Mouse (Mus musculus) frontal cortex, postnatal 10 days (tissue): Measurements from ENCODE around the gene Tnni2.

Experiments
- DNase-seq, 2 experiments: peaks; one replicate each; pipeline ENCODE4 v3.0.0; 2022; ENCODE audit warnings: low spot score in 2 of 2, mixed read lengths in 1 of 2

Tnni2 gene

DNA sequence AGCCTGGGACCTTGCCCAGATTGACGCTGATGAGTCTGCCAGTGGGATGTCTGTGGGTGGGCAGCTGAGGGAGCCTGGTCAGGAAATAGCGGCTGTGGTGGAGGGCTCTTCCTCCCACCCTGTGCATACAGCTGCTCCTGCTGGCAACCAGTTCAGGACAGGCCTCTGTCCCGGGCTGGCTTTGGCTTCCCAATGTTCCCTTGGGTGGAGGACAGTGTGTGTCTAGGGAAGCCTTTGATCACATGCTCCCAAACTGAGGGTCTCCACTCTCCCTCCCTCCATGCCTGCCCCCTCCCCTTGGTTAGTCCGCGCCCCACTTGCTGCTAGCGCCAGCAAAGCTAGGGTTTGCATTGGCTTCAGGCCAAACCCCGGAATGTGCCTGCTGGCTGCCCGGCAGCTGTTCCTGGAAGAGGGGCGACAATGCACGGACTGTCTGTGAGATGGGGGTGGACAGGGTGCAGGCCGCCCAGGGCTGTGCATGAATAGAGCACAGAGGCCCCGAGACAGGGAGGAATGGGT, 11.4 kb upstream of the Tnni2 start:
- peak in 1 of 2 experiments; percentile 64 for DNase-seq

DNA sequence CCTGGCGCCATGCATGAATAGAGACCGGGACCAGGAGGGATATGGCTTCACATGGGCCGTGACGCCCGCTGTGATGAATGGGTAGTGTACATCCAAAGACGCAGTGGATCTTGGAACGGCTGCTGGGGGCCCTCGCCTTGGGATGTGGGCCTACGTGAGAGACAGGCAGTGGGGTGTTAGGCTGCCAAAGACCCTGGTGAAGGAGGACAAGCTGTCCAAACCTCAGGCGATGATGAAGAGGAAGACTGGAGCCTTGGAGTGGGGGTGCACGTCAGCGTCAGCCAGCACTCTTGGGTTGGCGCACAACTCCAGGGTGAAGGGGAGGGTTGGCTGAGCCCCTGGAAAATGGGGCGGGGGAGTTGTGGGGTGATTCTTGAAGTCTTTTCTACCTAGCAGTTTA, 10.5 kb upstream of the Tnni2 start:
- no peak for DNase-seq

DNA sequence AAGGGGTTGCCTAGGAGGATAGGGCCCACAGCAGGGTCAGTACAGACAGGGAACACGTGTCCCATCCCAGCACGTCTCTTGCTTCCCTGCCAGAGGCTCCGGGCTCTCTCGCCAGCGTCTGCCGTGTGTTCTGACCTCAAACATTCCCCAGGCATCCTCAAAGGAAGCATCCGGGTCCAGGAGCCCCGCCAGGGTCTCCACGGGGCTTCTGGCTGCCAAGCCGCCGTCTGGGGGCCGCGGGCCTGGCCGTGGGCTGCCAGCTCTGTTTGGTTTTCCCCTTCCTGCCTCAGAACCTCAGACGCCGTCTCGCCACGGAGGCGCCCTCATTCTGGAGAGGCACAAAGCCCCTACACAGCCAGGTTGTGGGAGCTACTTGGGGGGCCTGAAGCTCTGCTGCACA, 8.0 kb upstream of the Tnni2 start:
- DNase-seq = no peak

DNA sequence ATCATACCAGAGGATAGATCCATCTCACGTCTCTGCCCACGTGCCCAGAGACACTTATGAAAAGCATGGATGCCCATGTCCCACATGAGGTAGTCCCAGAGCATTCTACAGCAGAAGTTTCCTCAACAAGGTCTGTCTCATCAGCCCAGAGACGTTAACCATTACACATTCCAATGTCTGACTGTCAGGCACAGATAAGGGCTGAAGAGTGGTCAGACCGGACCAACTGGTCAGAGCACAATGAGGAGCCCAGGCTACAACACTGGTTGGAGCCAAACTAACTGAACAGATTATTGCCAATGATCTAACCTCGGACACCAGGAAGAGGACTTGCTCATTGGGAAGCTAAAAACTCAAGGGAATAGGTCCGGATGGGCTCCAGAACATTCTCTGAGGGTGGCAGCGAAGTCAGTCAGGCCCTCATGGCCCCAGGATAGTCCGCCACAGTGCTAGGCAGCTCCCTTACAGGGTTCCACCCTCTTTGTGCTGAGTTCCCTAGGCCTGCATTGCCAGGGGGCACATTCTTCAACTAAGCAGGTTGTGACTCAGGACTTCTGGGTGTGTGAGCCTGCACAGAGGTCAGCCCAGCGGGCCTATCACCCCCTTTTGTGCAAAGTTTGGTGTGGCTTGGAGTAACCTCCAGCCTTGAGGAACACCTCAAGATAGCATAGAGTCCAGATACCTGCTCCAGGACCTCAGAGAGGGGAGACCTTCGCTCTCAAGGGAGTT, 7.3 kb upstream of the Tnni2 start, which contains the start of gene Syt8:
TSS of gene Syt8 (plus strand) at position 714 of the 729 bp plus-strand sequence.
- DNase-seq = no peak

DNA sequence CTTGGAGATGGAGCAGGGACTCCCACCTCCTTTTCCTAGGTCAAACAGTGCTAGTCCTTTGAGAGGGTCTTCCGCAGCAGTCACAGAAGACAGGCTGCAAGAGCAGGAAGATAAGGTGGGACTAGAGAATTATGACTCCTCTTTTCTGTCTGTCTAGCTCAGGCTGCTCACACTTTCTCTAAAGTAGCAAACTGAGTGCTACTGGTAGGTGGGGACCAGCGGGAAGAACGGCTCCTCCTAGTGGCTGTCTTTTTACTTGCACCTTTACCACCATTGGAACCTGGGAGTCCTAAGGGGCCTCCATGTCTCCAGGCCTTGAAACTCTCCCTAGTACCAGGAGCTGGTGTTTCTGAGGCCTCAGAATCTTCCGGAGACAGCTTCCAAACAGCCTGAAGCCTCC, 6.1 kb upstream of the Tnni2 start:
- DNase-seq = peak in 1 of 2 experiments; percentile 54

DNA sequence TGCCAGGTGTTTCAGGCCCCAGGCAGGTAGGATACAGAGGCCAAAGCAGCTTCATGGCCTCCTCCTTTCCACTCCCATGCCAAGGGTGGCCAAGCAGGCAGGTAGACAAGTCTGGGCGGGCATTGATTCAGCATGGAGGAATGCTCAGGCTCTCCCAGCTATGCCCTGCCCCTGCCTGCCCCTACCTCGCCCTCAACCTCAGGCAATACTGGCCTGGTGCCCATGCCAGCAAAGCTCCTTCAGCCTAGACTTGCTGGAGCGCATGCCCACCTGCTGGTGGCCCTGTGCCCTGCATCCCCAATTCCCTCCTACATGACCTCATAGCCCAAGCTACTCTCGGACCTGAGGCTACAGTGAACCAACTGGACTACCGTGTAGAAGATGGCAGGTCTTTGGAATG, 4.3 kb upstream of the Tnni2 start:
- DNase-seq = no peak

DNA sequence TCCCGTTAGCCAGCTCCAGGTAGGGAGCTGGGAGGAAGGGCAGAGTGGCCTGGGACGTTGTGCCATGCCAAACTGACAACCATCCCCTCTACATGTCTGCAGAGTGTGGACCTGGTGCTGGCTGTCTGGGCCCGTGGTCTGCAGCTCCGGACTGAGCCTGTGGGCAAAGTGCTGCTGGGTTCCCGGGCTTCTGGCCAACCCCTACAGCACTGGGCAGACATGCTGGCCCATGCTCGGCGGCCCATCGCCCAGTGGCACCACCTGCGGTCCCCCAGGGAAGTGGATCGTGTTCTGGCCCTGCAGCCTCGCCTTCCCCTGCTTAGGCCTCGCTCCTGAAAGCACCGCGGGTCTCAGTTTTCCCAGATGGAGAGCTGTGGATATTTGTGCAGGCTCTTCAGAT, 1.6 kb upstream of the Tnni2 start:
- DNase-seq = no peak

DNA sequence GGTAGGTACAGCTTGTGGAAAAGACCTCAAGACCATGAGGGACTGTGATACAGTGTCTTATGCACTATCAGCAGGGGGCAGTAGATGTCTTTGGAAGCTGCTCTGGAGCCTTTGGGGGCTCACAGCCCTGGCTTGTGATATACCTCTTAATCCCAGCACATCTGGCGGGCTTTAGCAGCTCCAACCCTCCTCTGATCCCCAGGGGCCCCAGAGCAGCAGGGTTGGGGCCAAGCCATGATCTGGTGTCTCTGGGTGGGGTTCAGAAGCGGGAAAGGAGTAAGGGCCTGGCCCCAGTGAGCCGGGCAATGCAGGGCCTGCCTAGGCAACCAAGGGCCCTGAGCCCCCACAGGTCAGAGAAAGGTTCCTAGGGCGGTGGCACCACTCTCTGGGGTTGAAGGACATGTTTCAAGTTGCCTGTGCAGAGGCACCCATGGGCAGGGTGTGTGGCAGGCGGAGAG, 922 bp upstream of the Tnni2 start:
- DNase-seq = no peak

DNA sequence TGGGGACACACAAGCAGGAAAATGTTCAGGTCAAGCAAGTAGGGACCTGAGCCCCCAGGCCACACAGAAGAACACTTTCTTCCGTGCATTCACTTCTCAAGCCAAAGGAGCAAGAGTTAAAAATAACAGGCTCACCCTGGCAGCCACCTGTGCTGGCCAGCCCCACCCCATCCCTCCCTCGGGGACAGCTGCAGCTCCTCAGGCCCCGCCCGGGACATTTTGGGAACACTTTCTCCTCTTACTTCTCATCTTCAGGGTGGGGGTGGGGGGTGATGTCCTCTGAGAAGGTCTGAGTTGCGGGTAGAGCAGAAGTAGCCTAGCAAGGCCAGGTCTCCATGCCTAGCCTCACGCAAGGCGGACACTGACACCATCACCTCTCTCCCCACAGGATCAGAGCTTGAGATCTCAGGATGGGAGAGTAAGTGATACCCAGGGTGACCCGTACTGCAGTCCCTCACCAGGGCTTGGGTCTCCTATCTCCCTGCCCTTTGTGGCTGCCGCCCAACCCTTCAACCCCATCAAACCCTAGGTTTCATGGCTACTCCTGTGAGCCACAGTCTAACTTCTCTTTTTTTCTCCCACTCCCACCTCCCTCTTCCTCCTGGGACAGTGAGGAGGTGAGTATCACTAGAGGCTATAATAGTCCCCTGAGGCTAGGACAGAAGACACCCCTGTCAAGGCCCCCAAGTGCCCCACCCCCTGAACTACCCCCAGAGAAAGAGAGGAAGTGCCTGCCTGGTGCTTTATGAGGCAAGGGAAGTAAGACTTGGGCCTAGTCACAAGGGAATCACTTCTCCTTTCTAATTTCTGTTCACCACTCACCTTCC, 686 bp downstream of the Tnni2 start:
- DNase-seq = no peak

DNA sequence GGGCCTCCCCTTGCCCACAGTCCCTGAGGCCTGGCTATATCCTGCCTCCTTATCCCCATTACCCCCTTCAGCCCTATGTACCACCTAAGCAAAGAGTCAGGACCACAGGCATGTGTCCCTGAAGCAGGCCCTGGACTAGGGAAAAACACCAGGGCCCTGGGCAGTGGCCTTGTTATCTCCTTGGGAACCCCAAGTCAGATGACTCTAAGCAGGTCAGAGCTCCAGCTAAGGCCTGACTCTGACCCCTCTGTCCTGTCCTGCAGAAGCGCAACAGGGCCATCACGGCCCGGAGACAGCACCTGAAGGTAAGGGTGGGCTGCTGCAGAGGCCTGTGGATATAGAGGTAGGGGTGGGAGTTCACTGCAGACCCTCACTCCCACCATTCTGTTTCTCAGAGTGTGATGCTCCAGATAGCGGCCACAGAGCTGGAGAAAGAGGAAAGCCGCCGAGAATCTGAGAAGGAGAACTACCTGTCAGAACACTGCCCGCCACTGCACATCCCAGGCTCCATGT, 1.4 kb downstream of the Tnni2 start:
- DNase-seq = no peak

DNA sequence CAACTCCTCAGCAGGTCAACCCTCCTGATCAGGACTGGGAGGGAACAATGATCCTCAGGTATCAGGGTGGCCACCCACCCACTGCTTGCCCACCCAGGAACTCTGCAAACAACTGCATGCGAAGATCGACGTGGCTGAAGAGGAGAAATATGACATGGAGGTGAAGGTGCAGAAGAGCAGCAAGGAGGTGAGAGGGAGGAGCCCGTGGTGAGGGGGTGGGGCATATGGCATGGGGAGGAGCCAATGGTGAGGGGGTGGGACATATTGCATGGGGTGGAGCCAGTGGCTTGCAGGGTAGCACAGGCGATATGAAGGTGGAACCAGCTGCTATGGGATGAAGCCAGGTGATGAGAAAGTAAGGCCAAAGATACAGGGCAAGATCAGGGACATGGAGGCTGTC, 1.9 kb downstream of the Tnni2 start:
- DNase-seq = no peak

DNA sequence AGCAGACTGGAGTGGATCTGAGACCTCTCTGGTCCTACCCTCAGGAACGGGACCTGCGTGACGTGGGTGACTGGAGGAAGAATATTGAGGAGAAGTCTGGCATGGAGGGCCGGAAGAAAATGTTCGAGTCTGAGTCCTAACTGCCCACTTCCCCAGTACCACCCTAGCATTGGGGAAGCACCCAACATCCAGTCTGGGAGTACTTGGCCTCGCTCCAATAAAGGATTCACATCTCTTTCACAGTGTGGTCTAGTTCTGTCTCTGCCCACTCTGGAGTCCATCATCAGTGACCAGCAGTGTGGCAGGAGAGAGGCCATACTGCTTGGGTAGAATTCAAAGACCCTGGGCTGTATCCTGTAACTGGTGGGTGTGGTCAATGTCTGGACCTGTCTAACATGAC, 2.6 kb downstream of the Tnni2 start:
- DNase-seq = no peak

DNA sequence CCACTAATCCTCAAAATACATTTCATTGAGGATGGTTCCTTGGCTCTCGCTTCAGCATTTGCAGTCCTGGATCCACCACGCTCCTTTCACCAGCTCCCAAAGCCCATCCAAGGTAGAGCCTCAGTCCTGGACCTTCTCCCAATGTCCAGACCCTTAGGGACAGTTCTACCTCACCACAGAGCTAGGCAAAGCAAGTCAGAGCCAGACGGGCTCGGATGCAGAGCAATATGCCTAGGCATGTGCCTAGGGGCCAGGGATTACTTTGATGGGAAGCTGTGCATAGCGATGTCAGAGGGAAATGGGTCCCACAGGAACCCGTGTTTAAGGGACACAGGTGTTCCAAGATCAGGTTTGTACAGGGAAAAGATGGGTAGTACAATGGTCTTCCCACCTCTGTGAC, 3.7 kb downstream of the Tnni2 start:
- DNase-seq = no peak

DNA sequence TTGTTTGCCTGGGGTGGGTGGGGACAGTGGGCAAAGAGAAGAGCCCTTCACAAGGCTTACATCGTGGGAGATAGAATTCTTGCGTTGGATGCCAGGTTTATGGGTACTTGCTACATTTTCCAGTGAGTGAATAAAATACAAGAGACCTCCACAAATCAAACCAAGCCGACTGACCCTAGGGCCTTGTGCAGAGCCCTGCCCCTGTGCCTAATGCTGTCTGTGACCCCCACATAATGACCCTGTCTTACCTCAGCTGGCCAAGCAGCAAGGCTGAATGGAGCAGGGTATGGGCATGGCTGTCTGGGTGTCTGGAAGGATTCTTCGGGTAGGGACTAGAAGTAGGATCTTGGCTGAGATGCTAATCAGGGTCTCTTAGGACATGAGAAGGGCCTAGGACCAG, 4.7 kb downstream of the Tnni2 start:
- DNase-seq = no peak

DNA sequence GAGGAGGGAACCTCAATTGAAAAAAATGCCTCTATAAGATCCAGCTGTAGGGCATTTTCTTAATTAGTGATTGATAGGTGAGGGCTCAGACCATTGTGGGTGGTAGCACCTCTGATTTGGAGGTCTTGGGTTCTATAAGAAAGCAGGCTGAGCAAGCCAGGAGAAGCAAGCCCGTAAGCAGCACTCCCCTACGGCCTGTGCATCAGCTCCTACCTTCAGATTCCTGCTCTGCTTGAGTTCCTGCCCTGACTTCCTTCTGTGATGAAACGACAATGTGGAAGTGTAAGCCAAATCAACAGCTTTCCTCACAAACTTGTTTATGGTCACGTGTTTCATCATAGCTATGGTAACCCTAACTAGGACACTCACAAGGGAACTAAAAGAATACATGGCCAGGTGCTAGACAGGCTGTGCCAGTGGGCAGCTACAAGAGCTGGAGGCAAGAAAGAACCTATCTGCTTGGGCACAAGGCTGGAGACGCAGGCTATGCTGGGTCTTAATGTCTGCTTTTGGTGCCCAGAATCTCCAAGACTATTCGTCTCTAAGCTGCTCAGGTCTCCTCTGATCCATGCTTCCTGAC, 7.5 kb downstream of the Tnni2 start:
- no peak for DNase-seq

DNA sequence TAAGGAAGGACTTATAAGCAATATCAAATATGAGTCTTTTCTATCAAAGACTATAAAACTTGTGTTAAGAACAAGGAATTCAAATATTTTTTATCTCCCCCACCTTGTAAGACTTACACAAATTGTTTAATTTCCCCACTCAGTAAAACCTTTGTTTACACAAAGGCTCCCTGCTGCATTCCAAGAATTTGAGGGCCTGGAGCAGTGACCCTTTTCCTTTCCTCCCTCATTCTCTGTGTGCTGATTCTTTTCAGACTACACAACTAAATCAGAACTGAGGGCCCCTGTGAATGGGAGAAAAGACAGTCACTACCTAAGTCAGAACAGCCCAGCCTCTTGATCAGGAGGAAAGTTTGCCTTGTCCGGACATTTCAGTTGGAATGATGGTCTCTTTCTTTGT, 13.1 kb downstream of the Tnni2 start:
- DNase-seq = no peak

DNA sequence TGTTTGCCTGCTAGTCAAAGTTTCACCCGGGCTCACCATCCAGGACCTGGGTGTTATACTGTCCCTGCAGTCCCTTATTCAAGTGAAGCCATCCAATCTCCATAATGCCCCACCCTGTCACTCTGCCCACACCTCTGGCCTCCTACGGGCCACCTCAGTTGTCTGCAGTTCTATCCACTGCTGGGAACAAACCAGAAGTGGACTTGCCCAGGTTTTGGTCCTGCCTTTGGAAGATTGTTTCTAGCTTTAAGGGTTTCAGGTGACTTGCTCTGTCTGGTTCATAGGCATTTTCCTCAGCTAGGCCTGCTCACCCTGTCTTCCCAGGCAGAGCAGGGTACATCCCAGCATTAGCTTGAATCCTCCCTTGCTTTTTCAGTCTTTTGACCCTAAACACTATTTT, 13.6 kb downstream of the Tnni2 start:
- DNase-seq = no peak

DNA sequence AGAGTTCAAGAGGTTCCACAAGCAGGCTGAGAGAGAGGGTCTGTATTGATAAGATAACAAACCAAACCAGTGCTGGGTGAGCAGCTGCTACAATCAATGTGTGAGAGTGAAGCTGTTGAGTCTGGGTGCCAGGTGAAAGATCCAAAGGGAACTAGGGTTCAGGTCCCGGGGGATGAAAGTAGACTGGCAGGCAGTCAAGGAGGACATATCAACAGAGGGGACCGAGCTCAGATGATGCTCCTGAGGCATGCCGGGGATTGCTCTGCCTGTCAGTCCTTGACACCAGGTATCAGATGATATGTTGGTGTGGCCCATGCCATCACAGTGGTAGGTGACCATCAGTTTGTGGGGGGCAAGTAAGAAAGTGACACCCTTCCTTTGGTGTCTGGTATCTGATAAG, 15.2 kb downstream of the Tnni2 start:
- DNase-seq = no peak

DNA sequence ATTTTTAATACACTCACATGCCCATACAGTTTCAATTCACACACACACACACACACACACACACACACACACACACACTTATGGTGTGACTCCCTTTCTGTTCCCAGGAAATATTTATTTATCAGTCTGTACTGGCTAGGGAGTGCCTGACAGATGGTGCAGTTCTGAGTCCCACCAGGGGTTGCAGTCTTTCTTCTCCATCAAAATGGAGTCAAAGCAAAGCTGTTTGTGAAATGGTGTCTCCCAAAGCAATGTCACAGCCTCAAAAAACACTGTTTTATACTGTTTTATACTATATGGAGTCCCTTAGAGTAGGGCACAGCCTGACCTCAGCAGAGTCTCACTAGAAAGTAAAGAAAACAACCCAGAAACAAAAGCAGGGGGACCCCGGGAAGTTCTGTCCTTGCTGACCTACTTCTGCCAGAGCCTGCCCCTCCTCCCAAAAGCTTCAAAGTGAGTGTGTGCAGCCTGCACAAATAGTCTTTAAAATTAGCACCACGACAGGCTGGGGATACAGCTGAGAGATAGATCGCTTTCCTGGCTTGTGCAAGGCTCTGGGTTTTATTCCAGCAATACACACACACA, 15.7 kb downstream of the Tnni2 start:
- DNase-seq = peak; percentile 37 to 59

DNA sequence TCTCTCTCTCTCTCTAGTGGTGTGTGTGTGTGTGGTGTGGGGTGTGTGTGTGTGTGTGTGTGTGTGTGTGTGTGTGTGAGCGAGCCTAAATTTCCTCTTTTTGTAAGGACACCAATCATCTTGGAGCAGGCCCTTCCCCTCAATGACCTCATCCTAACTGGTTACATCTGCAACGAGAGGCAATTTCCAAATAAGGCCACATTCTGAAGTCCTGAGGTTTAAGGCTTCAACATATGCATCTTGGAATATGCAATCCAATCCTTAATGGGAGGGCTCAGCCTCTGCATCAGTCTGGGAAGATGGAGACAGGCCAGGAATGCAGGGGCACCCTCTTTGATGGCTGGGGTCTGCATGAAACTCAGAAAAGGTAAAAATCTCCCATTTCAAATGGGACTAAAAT, 16.4 kb downstream of the Tnni2 start:
- DNase-seq = no peak

DNA sequence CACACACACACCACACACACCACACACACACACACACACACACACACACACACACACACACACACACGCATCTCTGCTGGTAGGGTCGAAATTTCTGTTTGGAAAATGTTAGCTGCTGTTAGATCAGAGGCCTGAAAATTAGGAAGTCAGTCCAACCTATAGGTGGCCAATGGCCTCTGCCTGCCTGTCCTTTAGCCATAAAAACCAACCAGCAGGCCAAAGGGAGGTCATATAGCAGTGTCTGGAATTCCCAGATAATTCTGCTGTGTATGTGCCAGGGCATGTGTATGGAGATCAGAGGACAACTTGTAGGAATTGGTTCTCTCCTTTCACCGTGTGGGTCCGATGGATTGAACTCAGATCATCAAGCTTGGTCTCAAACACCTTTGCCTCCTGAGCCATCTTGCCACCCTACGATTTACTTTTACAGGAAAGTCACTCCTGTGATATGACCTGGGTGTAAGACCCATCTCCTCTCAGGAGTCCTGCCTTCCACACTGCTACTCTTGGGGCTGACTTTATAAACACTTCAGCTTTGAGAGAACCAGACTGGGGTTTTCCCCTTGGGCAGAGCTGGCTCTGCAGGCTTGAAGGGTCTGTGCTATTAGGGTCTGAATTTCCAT, 17.2 kb downstream of the Tnni2 start:
- no peak for DNase-seq

DNA sequence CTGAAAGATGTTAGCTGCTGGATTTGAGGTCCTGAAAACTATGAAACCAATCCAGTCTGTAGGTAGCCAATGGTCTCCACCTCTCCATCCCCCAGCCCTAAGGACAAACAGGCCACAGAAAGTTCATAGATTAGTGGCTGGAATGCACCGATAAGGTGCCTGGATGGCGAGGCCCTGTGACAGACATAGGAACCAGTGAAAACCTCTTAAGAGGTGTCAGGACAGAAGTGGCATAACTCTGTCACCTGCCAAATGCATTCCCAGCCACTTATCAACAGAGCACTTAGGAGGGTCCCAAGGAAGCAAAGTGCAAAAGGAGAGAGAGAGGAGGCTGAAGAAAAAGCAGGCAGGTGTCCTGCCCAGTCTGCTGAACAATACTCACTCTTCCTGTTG, 17.7 kb downstream of the Tnni2 start:
- no peak for DNase-seq
